Mouse (Mus musculus): ENCODE data around the gene Arid3a.

GRCm38 (mm10) chr10:79933145-79933679 is 6.4 kb downstream of the Arid3a start:
- TF ChIP-seq CTCF (IDR thresholded peaks at IDR 0.05; ENCODE audit: borderline replicate concordance, extremely low read depth, insufficient read depth, insufficient read length) (no peak), POLR2A (IDR thresholded peaks at IDR 0.05; ENCODE audit: borderline replicate concordance, extremely low read depth, insufficient read depth, insufficient read length, poor library complexity, severe bottlenecking) (no peak)
